Mouse (Mus musculus) intestine, embryonic 14.5 days (tissue): ENCODE measurements around the gene Shisal1. TPM values are rescaled to one million over a fixed set of nuclear protein-coding genes. Genes with fewer than 3 reads are reported as not detected.

Experiments
- ATAC-seq: fragments of 200-750 bp; cut with Nextera tagmentation; replicated peaks from 2 replicates; pipeline ENCODE4 v1.8.0; 2017; ENCODE audit warnings: low read depth, moderate number of reproducible peaks, moderate TSS enrichment, moderate library complexity; ENCODE audit not compliant: low FRiP score, low TSS enrichment
- DNase-seq: peaks from one replicate; pipeline ENCODE4 v3.0.0-alpha.2; 2018; ENCODE audit warnings: low spot score
- H3K27ac ChIP-seq: fragments of 300-500 bp; sonication (generic); 2 replicates; pipeline ENCODE4 v1.5.1; 2014; ENCODE audit warnings: low read depth, mild to moderate bottlenecking, control low read depth
- H3K27me3 ChIP-seq: fragments of 300-500 bp; sonication (generic); replicated peaks from 2 replicates; pipeline ENCODE4 v1.6.1; 2014; ENCODE audit warnings: low read length, control low read depth; ENCODE audit not compliant: control insufficient read depth, insufficient read depth
- H3K36me3 ChIP-seq: fragments of 300-500 bp; sonication (generic); 2 replicates; pipeline ENCODE4 v1.6.1; 2014; ENCODE audit warnings: low read length, control low read depth; ENCODE audit not compliant: control insufficient read depth, insufficient read depth
- H3K4me1 ChIP-seq: fragments of 300-500 bp; sonication (generic); replicated peaks from 2 replicates; pipeline ENCODE4 v1.6.1; 2014; ENCODE audit warnings: low read length, control low read depth, mixed read lengths; ENCODE audit not compliant: control insufficient read depth, insufficient read depth
- H3K4me2 ChIP-seq: fragments of 300-500 bp; sonication (generic); 2 replicates; pipeline ENCODE4 v1.6.1; 2014; ENCODE audit warnings: low read length
- H3K4me3 ChIP-seq: fragments of 300-500 bp; sonication (generic); 2 replicates; pipeline ENCODE4 v1.5.1; 2014; ENCODE audit warnings: low read depth, low read length, control low read depth, mixed read lengths
- H3K9ac ChIP-seq: fragments of 300-500 bp; sonication (generic); 2 replicates; pipeline ENCODE4 v1.6.1; 2014; ENCODE audit warnings: mild to moderate bottlenecking, low read length
- H3K9me3 ChIP-seq: fragments of 300-500 bp; sonication (generic); 2 replicates; pipeline ENCODE4 v1.6.1; 2016; ENCODE audit warnings: low read length, control low read depth; ENCODE audit not compliant: control insufficient read depth
- WGBS: fragments of 180-500 bp; shearing (Covaris S2); extraction: QIAGEN DNeasy Blood & Tissue Kit; methylation state at CpG from one replicate; pipeline ENCODE4 v1.1.7; 2014; 5-methylcytosine and 5-hydroxymethylcytosine counted together
- polyA plus RNA-seq: library from polyadenylated mRNA; unstranded; fragments of >200 nt; fragmentation: Nextera tagmentation; extraction: Ambion mirVana; gene quantifications from 2 replicates; pipeline ENCODE4 v1.2.1, GENCODE M21; 2014

Shisal1 gene
- polyA plus RNA-seq, 1 experiment from 2014 or later, result 2.6 TPM

- 48% methylated on average over 21 of the region's 21 CpGs for WGBS
- Histone ChIP-seq H3K9me3 (no peaks in the 10 kb centered on the region), H3K4me3 (no peak overlapping the region), H3K4me2 (no peak overlapping the region), H3K27me3 (no peaks in the 10 kb centered on the region), H3K36me3 (no peaks in the 10 kb centered on the region), H3K27ac (peak overlapping the region; percentile 33; the same call in 1 of the 2 replicates), H3K4me1 (peaks cover 8% of the 10 kb centered on the region; the same call in 1 of the 2 replicates), H3K9ac (no peak overlapping the region)
- ATAC-seq (no peak), DNase-seq (peak; percentile 57)
Measured at GRCm38 (mm10) chr15:84351915-84352844, 94.7 kb downstream of the Shisal1 start.

- no peaks in the 10 kb centered on the region for H3K36me3 ChIP-seq
- H3K9ac ChIP-seq, result no peak overlapping the region
- no peak overlapping the region for H3K27ac ChIP-seq
- no peaks in the 10 kb centered on the region for H3K27me3 ChIP-seq
- ATAC-seq, result no peak
- DNase-seq, result no peak
- no peak overlapping the region for H3K4me2 ChIP-seq
- peaks cover 8% of the 10 kb centered on the region; the same call in 1 of the 2 replicates for H3K4me1 ChIP-seq
- H3K9me3 ChIP-seq, result no peaks in the 10 kb centered on the region
- H3K4me3 ChIP-seq, result no peak overlapping the region
- WGBS, result 86% methylated on average over 7 of the region's 7 CpGs
Measured at GRCm38 (mm10) chr15:84351342-84351741, 95.6 kb downstream of the Shisal1 start.

- 34% methylated on average over 14 of the region's 14 CpGs for WGBS
- Histone ChIP-seq H3K36me3 (no peaks in the 10 kb centered on the region), H3K27me3 (no peaks in the 10 kb centered on the region), H3K4me1 (peaks cover 8% of the 10 kb centered on the region; the same call in 1 of the 2 replicates), H3K9ac (no peak overlapping the region), H3K9me3 (no peaks in the 10 kb centered on the region), H3K4me3 (no peak overlapping the region), H3K27ac (no peak overlapping the region), H3K4me2 (no peak overlapping the region)
- ATAC-seq, result no peak
- DNase-seq, result no peak
Measured at GRCm38 (mm10) chr15:84349915-84350738, 96.8 kb downstream of the Shisal1 start.

- DNase-seq, result no peak
- Histone ChIP-seq H3K4me1 (peaks cover 8% of the 10 kb centered on the region; the same call in 1 of the 2 replicates), H3K4me3 (no peak overlapping the region), H3K9me3 (no peaks in the 10 kb centered on the region), H3K27ac (no peak overlapping the region), H3K27me3 (no peaks in the 10 kb centered on the region), H3K9ac (no peak overlapping the region), H3K4me2 (no peak overlapping the region), H3K36me3 (no peaks in the 10 kb centered on the region)
- ATAC-seq, result no peak
- WGBS, result 94% methylated on average over 4 of the region's 4 CpGs
Measured at GRCm38 (mm10) chr15:84348769-84349168, 98.1 kb downstream of the Shisal1 start.

- no peaks in the 10 kb centered on the region for H3K27me3 ChIP-seq
- H3K27ac ChIP-seq, result no peak overlapping the region
- no peaks in the 10 kb centered on the region for H3K4me1 ChIP-seq
- no peak overlapping the region for H3K4me2 ChIP-seq
- no peak overlapping the region for H3K9ac ChIP-seq
- ATAC-seq (no peak), DNase-seq (no peak)
- 50% methylated on average over 2 of the region's 2 CpGs for WGBS
- H3K4me3 ChIP-seq, result no peak overlapping the region
- no peaks in the 10 kb centered on the region for H3K36me3 ChIP-seq
- H3K9me3 ChIP-seq, result no peaks in the 10 kb centered on the region
Measured at GRCm38 (mm10) chr15:84340926-84341325, 106.0 kb downstream of the Shisal1 start.

GRCm38 (mm10) chr15:84337599-84337998 lies 109.3 kb downstream of the Shisal1 start:
- Histone ChIP-seq H3K27ac (no peak overlapping the region), H3K9me3 (no peaks in the 10 kb centered on the region), H3K36me3 (no peaks in the 10 kb centered on the region), H3K4me3 (no peak overlapping the region), H3K4me1 (no peaks in the 10 kb centered on the region), H3K9ac (no peak overlapping the region), H3K27me3 (no peaks in the 10 kb centered on the region), H3K4me2 (no peak overlapping the region)
- ATAC-seq (no peak), DNase-seq (no peak)
- WGBS, result 63% methylated on average over 5 of the region's 5 CpGs

GRCm38 (mm10) chr15:84336281-84336817 lies 110.5 kb downstream of the Shisal1 start:
- no peak for DNase-seq
- Histone ChIP-seq H3K36me3 (no peaks in the 10 kb centered on the region), H3K4me1 (no peaks in the 10 kb centered on the region), H3K27me3 (no peaks in the 10 kb centered on the region), H3K4me2 (no peak overlapping the region), H3K4me3 (no peak overlapping the region), H3K27ac (no peak overlapping the region), H3K9me3 (no peaks in the 10 kb centered on the region), H3K9ac (no peak overlapping the region)
- no peak for ATAC-seq
- WGBS, result 66% methylated on average over 12 of the region's 12 CpGs

- Histone ChIP-seq H3K27ac (no peak overlapping the region), H3K4me3 (no peak overlapping the region), H3K4me1 (no peaks in the 10 kb centered on the region), H3K9me3 (no peaks in the 10 kb centered on the region), H3K36me3 (no peaks in the 10 kb centered on the region), H3K9ac (no peak overlapping the region), H3K4me2 (no peak overlapping the region), H3K27me3 (no peaks in the 10 kb centered on the region)
- WGBS, result 77% methylated on average over 4 of the region's 4 CpGs
- ATAC-seq (no peak), DNase-seq (no peak)
Measured at GRCm38 (mm10) chr15:84331066-84331612, 115.8 kb downstream of the Shisal1 start.
